Mouse (Mus musculus) CH12.LX (cell line): ENCODE results near the gene Hsd17b13. TPM values are rescaled to one million over a fixed set of nuclear protein-coding genes. Genes with fewer than 3 reads are reported as not detected.

Experiments
- DNase-seq: peaks from one replicate; pipeline ENCODE4 v3.0.0-alpha.2; 2013; ENCODE audit errors: extremely low read depth
- H3K27ac ChIP-seq: 2 replicates; pipeline ENCODE4 v1.5.1; 2012; ENCODE audit warnings: low read depth, mild to moderate bottlenecking, control low read depth, moderate library complexity; ENCODE audit not compliant: insufficient read depth
- H3K27me3 ChIP-seq: replicated peaks from 2 replicates; pipeline ENCODE3; 2012; ENCODE audit warnings: inconsistent platforms
- H3K36me3 ChIP-seq, 2 experiments: replicated peaks in 1 of 2; 2 replicates each; pipeline versions ENCODE3 to v1.6.1; 2012; ENCODE audit warnings: inconsistent platforms in 1 of 2, low read length in 1 of 2, mild to moderate bottlenecking in 1 of 2, mixed read lengths in 1 of 2, moderate library complexity in 1 of 2; ENCODE audit not compliant: control insufficient read depth in 1 of 2, insufficient read depth in 1 of 2
- H3K4me1 ChIP-seq, 2 experiments: 2 replicates each; pipeline ENCODE4 v1.6.1; 2012; ENCODE audit warnings: inconsistent platforms in 1 of 2, moderate library complexity in 1 of 2; ENCODE audit not compliant: insufficient read depth in 2 of 2, control insufficient read depth in 1 of 2
- H3K4me2 ChIP-seq: 2 replicates; pipeline ENCODE4 v1.6.1; 2012; ENCODE audit warnings: low read depth, mild to moderate bottlenecking, control low read depth; ENCODE audit not compliant: poor library complexity, insufficient read depth, severe bottlenecking
- H3K4me3 ChIP-seq, 3 experiments: fragments of 150-350 bp in 1 of 3; sonication (generic) in 1 of 3; replicated peaks in 1 of 3; 2 replicates each; pipeline versions ENCODE3 to v1.5.1; 2011 to 2012; ENCODE audit warnings: low read depth in 2 of 3, low read length in 2 of 3, mild to moderate bottlenecking in 2 of 3, moderate library complexity in 2 of 3, control low read depth in 1 of 3, improper control_type of control experiment in 1 of 3, inconsistent platforms in 1 of 3, mixed read lengths in 1 of 3; ENCODE audit not compliant: poor library complexity in 1 of 3
- H3K79me2 ChIP-seq: replicated peaks from 2 replicates; pipeline ENCODE4 v1.6.1; 2012; ENCODE audit warnings: mild to moderate bottlenecking, moderate library complexity; ENCODE audit not compliant: control insufficient read depth, poor library complexity, insufficient read depth, severe bottlenecking; ENCODE audit errors: extremely low read depth
- H3K9ac ChIP-seq: 2 replicates; pipeline ENCODE4 v1.6.1; 2012; ENCODE audit warnings: low read depth, mild to moderate bottlenecking, control low read depth, moderate library complexity; ENCODE audit not compliant: insufficient read depth
- H3K9me3 ChIP-seq: replicated peaks from 2 replicates; pipeline ENCODE3; 2012; ENCODE audit warnings: low read length, inconsistent platforms, mixed read lengths
- CHD1 ChIP-seq: IDR thresholded peaks from 2 replicates; pipeline ENCODE4 v1.6.1; 2012; ENCODE audit warnings: low read depth, low read length, improper control_type of control experiment, inconsistent platforms
- CHD2 ChIP-seq: IDR thresholded peaks from 2 replicates; pipeline ENCODE4 v1.6.1; 2011; ENCODE audit warnings: low read length, improper control_type of control experiment
- CTCF ChIP-seq, 2 experiments: IDR thresholded peaks in 1 of 2; conservative IDR thresholded peaks in 1 of 2; 2 replicates each; pipeline ENCODE4 v1.5.1; 2011 to 2012; ENCODE audit warnings: low read depth in 2 of 2, low read length in 2 of 2, improper control_type of control experiment in 1 of 2, inconsistent platforms in 1 of 2, mild to moderate bottlenecking in 1 of 2, moderate library complexity in 1 of 2
- E2F4 ChIP-seq: IDR thresholded peaks from 2 replicates; pipeline ENCODE4 v1.6.1; 2011; ENCODE audit warnings: low read depth, low read length, improper control_type of control experiment; ENCODE audit not compliant: insufficient replicate concordance
- ELF1 ChIP-seq: IDR thresholded peaks from 2 replicates; pipeline ENCODE4 v1.6.1; 2014; ENCODE audit warnings: low read depth, mild to moderate bottlenecking, inconsistent platforms, low read length, improper control_type of control experiment
- EP300 ChIP-seq: IDR thresholded peaks from 2 replicates; pipeline ENCODE4 v1.6.1; 2011; ENCODE audit warnings: low read length, improper control_type of control experiment
- ETS1 ChIP-seq: conservative IDR thresholded peaks from 2 replicates; pipeline ENCODE4 v1.6.1; 2012; ENCODE audit warnings: low read depth, mild to moderate bottlenecking, inconsistent platforms, low read length, improper control_type of control experiment, moderate library complexity
- HCFC1 ChIP-seq: IDR thresholded peaks from 2 replicates; pipeline ENCODE4 v1.6.1; 2012; ENCODE audit warnings: low read depth, mild to moderate bottlenecking, inconsistent platforms, low read length, improper control_type of control experiment
- JUN ChIP-seq: IDR thresholded peaks from 2 replicates; pipeline ENCODE4 v1.6.1; 2011; ENCODE audit warnings: low read depth, mild to moderate bottlenecking, low read length, improper control_type of control experiment, moderate library complexity; ENCODE audit not compliant: insufficient read depth
- MAFK ChIP-seq: IDR thresholded peaks from 2 replicates; pipeline ENCODE4 v1.6.1; 2011; ENCODE audit warnings: low read length, improper control_type of control experiment; ENCODE audit not compliant: insufficient replicate concordance
- MAZ ChIP-seq: IDR thresholded peaks from 2 replicates; pipeline ENCODE4 v1.6.1; 2012; ENCODE audit warnings: low read depth, mild to moderate bottlenecking, inconsistent platforms, low read length, improper control_type of control experiment, moderate library complexity
- MEF2A ChIP-seq: IDR thresholded peaks from 2 replicates; pipeline ENCODE4 v1.6.1; 2014; ENCODE audit warnings: low read depth, mild to moderate bottlenecking, inconsistent platforms, low read length, improper control_type of control experiment, borderline replicate concordance
- NELFE ChIP-seq: IDR thresholded peaks from 2 replicates; pipeline ENCODE4 v1.6.1; 2011; ENCODE audit warnings: low read depth, low read length, improper control_type of control experiment
- NRF1 ChIP-seq: IDR thresholded peaks from 2 replicates; pipeline ENCODE4 v1.6.1; 2014; ENCODE audit warnings: low read depth, mild to moderate bottlenecking, inconsistent platforms, low read length, improper control_type of control experiment, moderate library complexity
- PAX5 ChIP-seq: IDR thresholded peaks from 2 replicates; pipeline ENCODE4 v1.6.1; 2012; ENCODE audit warnings: low read length, inconsistent platforms, mixed read lengths
- POLR2A ChIP-seq: IDR thresholded peaks from 2 replicates; pipeline ENCODE4 v1.6.1; 2011; ENCODE audit warnings: low read depth, mild to moderate bottlenecking, improper control_type of control experiment, low read length
- ZC3H11A ChIP-seq: IDR thresholded peaks from 2 replicates; pipeline ENCODE4 v1.6.1; 2012; ENCODE audit warnings: low read depth, mild to moderate bottlenecking, inconsistent platforms, low read length, improper control_type of control experiment
- ZKSCAN1 ChIP-seq: IDR thresholded peaks from 2 replicates; pipeline ENCODE4 v1.6.1; 2012; ENCODE audit warnings: low read depth, inconsistent platforms, low read length, improper control_type of control experiment, borderline replicate concordance
- dilution Hi-C: fragments of 300-500 bp; cut with MboI; formaldehyde crosslinking; loops from 2 replicates; pipeline ENCODE4 v1.14.3; 2020; ENCODE audit warnings: low sequenced_read_pairs; ENCODE audit not compliant: extremely low pct_unique_long_range_greater_than_20kb, extremely low pct_ligation_motif_present
- in situ Hi-C: fragments of 300-500 bp; cut with MboI; formaldehyde crosslinking; loops from 3 replicates; pipeline ENCODE4 v1.14.3; 2019; ENCODE audit warnings: low sequenced_read_pairs, low pct_ligation_motif_present, low pct_unique_long_range_greater_than_20kb, mixed read lengths
- polyA plus RNA-seq: library from polyadenylated mRNA; unstranded; fragments of >175 nt; gene quantifications from 2 replicates; pipeline ENCODE4 v1.2.1, GENCODE M21; 2012; ENCODE audit warnings: low read depth; ENCODE audit not compliant: insufficient read length
- total RNA-seq, 2 experiments: library from RNA; depleted of rRNA; stranded (reverse); fragments of 300-350 nt in 1 of 2; fragments of >200 nt in 1 of 2; gene quantifications; 2 replicates each; pipeline ENCODE4 v1.2.3; 2012 to 2014

Gene Hsd17b13
- total and polyA plus RNA-seq, 3 experiments, result 0.23 to 0.64 TPM; not detected in 1

DNA sequence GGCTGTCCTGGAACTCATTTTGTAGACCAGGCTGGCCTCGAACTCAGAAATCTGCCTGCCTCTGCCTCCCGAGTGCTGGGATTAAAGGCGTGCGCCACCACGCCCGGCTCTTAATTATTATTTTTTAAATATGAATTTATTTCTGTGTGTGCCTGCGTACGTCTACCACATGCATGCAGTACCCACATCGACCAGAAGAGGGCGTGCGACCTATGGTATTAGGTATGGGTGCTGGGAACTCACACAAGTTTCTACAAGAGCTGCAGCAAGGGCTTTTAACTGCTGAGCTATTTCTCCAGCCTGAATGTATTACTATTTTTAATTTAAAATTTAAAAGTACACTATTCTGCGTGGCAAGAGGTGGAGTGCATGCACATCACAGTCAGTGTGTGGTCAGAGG, 50.8 kb downstream of the Hsd17b13 start:
- no peak overlapping the region for H3K4me2 ChIP-seq
- no peaks in the 10 kb centered on the region for H3K79me2 ChIP-seq
- dilution Hi-C loops, result no loop called here
- TF ChIP-seq HCFC1 (no peak), E2F4 (no peak), PAX5 (no peak), CTCF (conservative IDR thresholded peaks at IDR 0.05 in 1 of 2, IDR thresholded peaks at IDR 0.05 in 1 of 2; ENCODE audit: low read depth in 2 of 2, low read length in 2 of 2) (peak; percentile 41 to 50; a peak in 3 of 4 replicates), MAFK (no peak)
- no peak overlapping the region for H3K27ac ChIP-seq
- peaks cover 8 to 39% of the 10 kb centered on the region in 2 experiments for H3K4me1 ChIP-seq
- no peak for DNase-seq
- in situ Hi-C loops, result loop anchor here (10.0 kb wide), 1 partner anchor 242 kb away; no protein-coding TSS in a partner anchor
- no peak overlapping the region for H3K9ac ChIP-seq
- H3K27me3 ChIP-seq, result no peaks in the 10 kb centered on the region
- no peaks in the 10 kb centered on the region for H3K36me3 ChIP-seq
- H3K9me3 ChIP-seq, result peaks cover 2% of the 10 kb centered on the region
- no peak overlapping the region for H3K4me3 ChIP-seq

DNA sequence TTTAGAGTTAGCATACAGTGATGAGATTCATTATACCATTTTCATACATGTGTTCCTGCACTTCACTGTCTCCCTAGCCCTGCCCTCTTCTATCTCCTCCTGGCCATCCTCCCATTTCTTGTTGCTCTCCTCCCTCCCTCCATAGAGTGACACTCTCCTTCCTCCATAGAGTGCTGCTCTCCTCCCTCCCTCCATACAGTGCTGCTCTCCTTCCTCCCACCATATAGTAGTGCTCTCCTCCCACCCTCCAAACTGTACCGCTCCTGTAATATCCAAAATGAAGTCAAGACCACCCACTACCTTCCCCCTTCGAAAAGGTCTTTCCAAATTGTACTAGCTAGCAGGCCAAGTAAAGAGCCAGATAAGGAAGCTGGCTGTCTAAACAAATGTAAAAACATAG, 53.5 kb downstream of the Hsd17b13 start:
- Histone ChIP-seq H3K27me3 (no peaks in the 10 kb centered on the region), H3K36me3 (no peaks in the 10 kb centered on the region), H3K4me3 (no peak overlapping the region), H3K4me2 (no peak overlapping the region), H3K9ac (no peak overlapping the region), H3K79me2 (no peaks in the 10 kb centered on the region), H3K27ac (no peak overlapping the region), H3K9me3 (peaks cover 2% of the 10 kb centered on the region), H3K4me1 (peaks cover 8 to 24% of the 10 kb centered on the region in 2 experiments)
- in situ Hi-C loops (loop anchor here (5.0 to 10.0 kb wide), 2 partner anchors 66 to 239 kb away; no protein-coding TSS in a partner anchor), dilution Hi-C loops (no loop called here)
- no peak for DNase-seq
- TF ChIP-seq NELFE, result no peak
- TF ChIP-seq CHD1, result no peak
- no peak for TF ChIP-seq MAFK
- no peak for TF ChIP-seq EP300
- no peak for TF ChIP-seq ZKSCAN1
- no peak for TF ChIP-seq MEF2A
- TF ChIP-seq ZC3H11A, result no peak
- no peak for TF ChIP-seq ETS1

DNA sequence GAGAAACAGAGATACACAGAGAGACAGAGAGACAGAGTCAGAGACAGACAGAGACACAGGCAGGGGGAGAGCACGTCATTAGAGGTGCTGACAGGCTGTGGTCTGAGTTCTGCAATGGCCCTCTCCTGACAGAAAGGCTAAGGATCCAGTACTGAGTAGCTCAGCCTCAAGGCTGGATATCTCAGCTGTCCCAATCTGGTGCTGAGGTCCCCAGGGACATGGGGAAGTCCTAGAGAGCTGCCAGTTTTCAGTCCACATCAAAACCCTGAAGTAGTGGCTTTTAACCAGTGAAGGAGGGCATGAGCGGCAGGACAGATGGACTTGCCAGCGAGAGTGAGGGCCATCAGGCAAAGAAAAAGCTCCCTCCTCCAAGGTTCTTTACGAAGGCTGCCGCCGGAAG, 54.1 kb downstream of the Hsd17b13 start:
- Histone ChIP-seq H3K79me2 (no peaks in the 10 kb centered on the region), H3K36me3 (no peaks in the 10 kb centered on the region), H3K4me1 (peaks cover 8 to 23% of the 10 kb centered on the region in 2 experiments), H3K4me2 (no peak overlapping the region), H3K9ac (no peak overlapping the region), H3K27me3 (no peaks in the 10 kb centered on the region), H3K9me3 (peaks cover 2% of the 10 kb centered on the region), H3K27ac (no peak overlapping the region), H3K4me3 (no peak overlapping the region)
- no peak for TF ChIP-seq NRF1
- no peak for TF ChIP-seq POLR2A
- no peak for TF ChIP-seq CHD2
- TF ChIP-seq HCFC1, result no peak
- TF ChIP-seq MAZ, result no peak
- TF ChIP-seq JUN, result no peak
- no peak for TF ChIP-seq ELF1
- DNase-seq, result peak; percentile 46
- in situ Hi-C loops (loop anchor here (5.0 to 10.0 kb wide), 2 partner anchors 66 to 238 kb away; no protein-coding TSS in a partner anchor), dilution Hi-C loops (no loop called here)
